Mouse (Mus musculus) CH12.LX (cell line): Measurements from ENCODE around the gene Fam84b. TPM values are rescaled to one million over a fixed set of nuclear protein-coding genes. Genes with fewer than 3 reads are reported as not detected.

Experiments used
- DNase-seq: peaks from one replicate; pipeline ENCODE4 v3.0.0-alpha.2; 2013; ENCODE audit errors: extremely low read depth
- H3K27ac ChIP-seq: 2 replicates; pipeline ENCODE4 v1.5.1; 2012; ENCODE audit warnings: low read depth, mild to moderate bottlenecking, control low read depth, moderate library complexity; ENCODE audit not compliant: insufficient read depth
- H3K27me3 ChIP-seq: replicated peaks from 2 replicates; pipeline ENCODE3; 2012; ENCODE audit warnings: inconsistent platforms
- H3K36me3 ChIP-seq, 2 experiments: replicated peaks in 1 of 2; 2 replicates each; pipeline versions ENCODE3 to v1.6.1; 2012; ENCODE audit warnings: inconsistent platforms in 1 of 2, low read length in 1 of 2, mild to moderate bottlenecking in 1 of 2, mixed read lengths in 1 of 2, moderate library complexity in 1 of 2; ENCODE audit not compliant: control insufficient read depth in 1 of 2, insufficient read depth in 1 of 2
- H3K4me1 ChIP-seq, 2 experiments: 2 replicates each; pipeline ENCODE4 v1.6.1; 2012; ENCODE audit warnings: inconsistent platforms in 1 of 2, moderate library complexity in 1 of 2; ENCODE audit not compliant: insufficient read depth in 2 of 2, control insufficient read depth in 1 of 2
- H3K4me2 ChIP-seq: 2 replicates; pipeline ENCODE4 v1.6.1; 2012; ENCODE audit warnings: low read depth, mild to moderate bottlenecking, control low read depth; ENCODE audit not compliant: poor library complexity, insufficient read depth, severe bottlenecking
- H3K4me3 ChIP-seq, 3 experiments: fragments of 150-350 bp in 1 of 3; sonication (generic) in 1 of 3; replicated peaks in 1 of 3; 2 replicates each; pipeline versions ENCODE3 to v1.5.1; 2011 to 2012; ENCODE audit warnings: low read depth in 2 of 3, low read length in 2 of 3, mild to moderate bottlenecking in 2 of 3, moderate library complexity in 2 of 3, control low read depth in 1 of 3, improper control_type of control experiment in 1 of 3, inconsistent platforms in 1 of 3, mixed read lengths in 1 of 3; ENCODE audit not compliant: poor library complexity in 1 of 3
- H3K79me2 ChIP-seq: replicated peaks from 2 replicates; pipeline ENCODE4 v1.6.1; 2012; ENCODE audit warnings: mild to moderate bottlenecking, moderate library complexity; ENCODE audit not compliant: control insufficient read depth, poor library complexity, insufficient read depth, severe bottlenecking; ENCODE audit errors: extremely low read depth
- H3K9ac ChIP-seq: 2 replicates; pipeline ENCODE4 v1.6.1; 2012; ENCODE audit warnings: low read depth, mild to moderate bottlenecking, control low read depth, moderate library complexity; ENCODE audit not compliant: insufficient read depth
- H3K9me3 ChIP-seq: replicated peaks from 2 replicates; pipeline ENCODE3; 2012; ENCODE audit warnings: low read length, inconsistent platforms, mixed read lengths
- BHLHE40 ChIP-seq: IDR thresholded peaks from 2 replicates; pipeline ENCODE4 v1.6.1; 2011; ENCODE audit warnings: mild to moderate bottlenecking, low read depth, low read length, improper control_type of control experiment
- CHD1 ChIP-seq: IDR thresholded peaks from 2 replicates; pipeline ENCODE4 v1.6.1; 2012; ENCODE audit warnings: low read depth, low read length, improper control_type of control experiment, inconsistent platforms
- CHD2 ChIP-seq: IDR thresholded peaks from 2 replicates; pipeline ENCODE4 v1.6.1; 2011; ENCODE audit warnings: low read length, improper control_type of control experiment
- ELF1 ChIP-seq: IDR thresholded peaks from 2 replicates; pipeline ENCODE4 v1.6.1; 2014; ENCODE audit warnings: low read depth, mild to moderate bottlenecking, inconsistent platforms, low read length, improper control_type of control experiment
- EP300 ChIP-seq: IDR thresholded peaks from 2 replicates; pipeline ENCODE4 v1.6.1; 2011; ENCODE audit warnings: low read length, improper control_type of control experiment
- ETS1 ChIP-seq: conservative IDR thresholded peaks from 2 replicates; pipeline ENCODE4 v1.6.1; 2012; ENCODE audit warnings: low read depth, mild to moderate bottlenecking, inconsistent platforms, low read length, improper control_type of control experiment, moderate library complexity
- IRF4 ChIP-seq: IDR thresholded peaks from 2 replicates; pipeline ENCODE4 v1.6.1; 2014; ENCODE audit warnings: low read depth, mild to moderate bottlenecking, inconsistent platforms, low read length, improper control_type of control experiment
- JUN ChIP-seq: IDR thresholded peaks from 2 replicates; pipeline ENCODE4 v1.6.1; 2011; ENCODE audit warnings: low read depth, mild to moderate bottlenecking, low read length, improper control_type of control experiment, moderate library complexity; ENCODE audit not compliant: insufficient read depth
- JUND ChIP-seq: conservative IDR thresholded peaks from 2 replicates; pipeline ENCODE4 v1.6.1; 2011; ENCODE audit warnings: low read depth, low read length, improper control_type of control experiment
- MAX ChIP-seq: IDR thresholded peaks from 2 replicates; pipeline ENCODE4 v1.6.1; 2011; ENCODE audit warnings: low read length, improper control_type of control experiment
- MEF2A ChIP-seq: IDR thresholded peaks from 2 replicates; pipeline ENCODE4 v1.6.1; 2014; ENCODE audit warnings: low read depth, mild to moderate bottlenecking, inconsistent platforms, low read length, improper control_type of control experiment, borderline replicate concordance
- PAX5 ChIP-seq: IDR thresholded peaks from 2 replicates; pipeline ENCODE4 v1.6.1; 2012; ENCODE audit warnings: low read length, inconsistent platforms, mixed read lengths
- POLR2A ChIP-seq: IDR thresholded peaks from 2 replicates; pipeline ENCODE4 v1.6.1; 2011; ENCODE audit warnings: low read depth, mild to moderate bottlenecking, improper control_type of control experiment, low read length
- RCOR1 ChIP-seq: conservative IDR thresholded peaks from 2 replicates; pipeline ENCODE4 v1.6.1; 2012; ENCODE audit warnings: low read depth, mild to moderate bottlenecking, inconsistent platforms, low read length, improper control_type of control experiment
- SIN3A ChIP-seq: IDR thresholded peaks from 2 replicates; pipeline ENCODE4 v1.6.1; 2012; ENCODE audit warnings: low read length, improper control_type of control experiment, inconsistent platforms
- SMC3 ChIP-seq: IDR thresholded peaks from 2 replicates; pipeline ENCODE4 v1.6.1; 2011; ENCODE audit warnings: low read depth, low read length, improper control_type of control experiment
- TBP ChIP-seq: conservative IDR thresholded peaks from 2 replicates; pipeline ENCODE4 v1.6.1; 2011; ENCODE audit warnings: low read depth, low read length, improper control_type of control experiment
- UBTF ChIP-seq: IDR thresholded peaks from 2 replicates; pipeline ENCODE4 v1.6.1; 2012; ENCODE audit warnings: low read depth, mild to moderate bottlenecking, inconsistent platforms, low read length, improper control_type of control experiment, moderate library complexity
- USF1 ChIP-seq: IDR thresholded peaks from 2 replicates; pipeline ENCODE4 v1.6.1; 2014; ENCODE audit warnings: low read depth, mild to moderate bottlenecking, inconsistent platforms, low read length, improper control_type of control experiment
- USF2 ChIP-seq: conservative IDR thresholded peaks from 2 replicates; pipeline ENCODE4 v1.6.1; 2011; ENCODE audit warnings: low read depth, low read length, improper control_type of control experiment
- ZC3H11A ChIP-seq: IDR thresholded peaks from 2 replicates; pipeline ENCODE4 v1.6.1; 2012; ENCODE audit warnings: low read depth, mild to moderate bottlenecking, inconsistent platforms, low read length, improper control_type of control experiment
- ZNF384 ChIP-seq: IDR thresholded peaks from 2 replicates; pipeline ENCODE4 v1.6.1; 2012; ENCODE audit warnings: low read depth, low read length, improper control_type of control experiment, inconsistent platforms
- dilution Hi-C: fragments of 300-500 bp; cut with MboI; formaldehyde crosslinking; loops from 2 replicates; pipeline ENCODE4 v1.14.3; 2020; ENCODE audit warnings: low sequenced_read_pairs; ENCODE audit not compliant: extremely low pct_unique_long_range_greater_than_20kb, extremely low pct_ligation_motif_present
- in situ Hi-C: fragments of 300-500 bp; cut with MboI; formaldehyde crosslinking; loops from 3 replicates; pipeline ENCODE4 v1.14.3; 2019; ENCODE audit warnings: low sequenced_read_pairs, low pct_ligation_motif_present, low pct_unique_long_range_greater_than_20kb, mixed read lengths
- polyA plus RNA-seq: library from polyadenylated mRNA; unstranded; fragments of >175 nt; gene quantifications from 2 replicates; pipeline ENCODE4 v1.2.1, GENCODE M21; 2012; ENCODE audit warnings: low read depth; ENCODE audit not compliant: insufficient read length
- total RNA-seq, 2 experiments: library from RNA; depleted of rRNA; stranded (reverse); fragments of 300-350 nt in 1 of 2; fragments of >200 nt in 1 of 2; gene quantifications; 2 replicates each; pipeline ENCODE4 v1.2.3; 2012 to 2014

Gene Fam84b
- total and polyA plus RNA-seq, 3 experiments, result 0.51 to 3.0 (median 0.76) TPM

GRCm38 (mm10) chr15:60836321-60836720, 17.3 kb downstream of the Fam84b start:
- no peaks in the 10 kb centered on the region for H3K27me3 ChIP-seq
- peaks cover 0 to 19% of the 10 kb centered on the region in 2 experiments; a peak in 1 of 4 replicates for H3K4me1 ChIP-seq
- TF ChIP-seq CHD1 (no peak), USF1 (no peak), POLR2A (no peak), PAX5 (no peak), JUND (no peak), USF2 (no peak), SMC3 (no peak), ETS1 (no peak), BHLHE40 (no peak), MEF2A (no peak), CHD2 (no peak), TBP (no peak), ZNF384 (no peak), RCOR1 (no peak), IRF4 (no peak), UBTF (no peak), SIN3A (no peak)
- H3K27ac ChIP-seq, result no peak overlapping the region
- H3K9ac ChIP-seq, result no peak overlapping the region
- in situ Hi-C loops, result no loop called here
- dilution Hi-C loops, result no loop called here
- no peaks in the 10 kb centered on the region for H3K36me3 ChIP-seq
- H3K79me2 ChIP-seq, result no peaks in the 10 kb centered on the region
- DNase-seq, result no peak
- no peaks in the 10 kb centered on the region for H3K9me3 ChIP-seq
- no peak overlapping the region for H3K4me2 ChIP-seq
- no peak overlapping the region for H3K4me3 ChIP-seq

GRCm38 (mm10) chr15:60834598-60835571, 18.7 kb downstream of the Fam84b start:
- H3K36me3 ChIP-seq, result no peaks in the 10 kb centered on the region
- H3K4me1 ChIP-seq, result peaks cover 0 to 19% of the 10 kb centered on the region in 2 experiments; a peak in 1 of 4 replicates
- dilution Hi-C loops, result no loop called here
- H3K4me3 ChIP-seq, result no peak overlapping the region
- H3K4me2 ChIP-seq, result no peak overlapping the region
- no peaks in the 10 kb centered on the region for H3K9me3 ChIP-seq
- TF ChIP-seq EP300 (no peak), UBTF (no peak), BHLHE40 (no peak), SIN3A (no peak), MAX (no peak), JUN (no peak), ZC3H11A (no peak), RCOR1 (no peak), ELF1 (no peak), CHD1 (no peak)
- H3K27ac ChIP-seq, result no peak overlapping the region
- in situ Hi-C loops, result no loop called here
- no peak for DNase-seq
- no peaks in the 10 kb centered on the region for H3K27me3 ChIP-seq
- H3K9ac ChIP-seq, result no peak overlapping the region
- H3K79me2 ChIP-seq, result no peaks in the 10 kb centered on the region
